Mouse (Mus musculus) liver, embryonic 12.5 days (tissue): Measurements from ENCODE around the gene Dusp10. TPM values are rescaled to one million over a fixed set of nuclear protein-coding genes. Genes with fewer than 3 reads are reported as not detected.

Source experiments
- ATAC-seq: fragments of 200-750 bp; cut with Nextera tagmentation; 2 replicates; pipeline ENCODE4 v1.8.0; 2017; ENCODE audit warnings: moderate number of reproducible peaks, mild to moderate bottlenecking, moderate library complexity
- H3K27ac ChIP-seq: fragments of 300-500 bp; sonication (generic); 2 replicates; pipeline ENCODE4 v1.5.1; 2016; ENCODE audit warnings: mild to moderate bottlenecking
- H3K27me3 ChIP-seq: fragments of 300-500 bp; sonication (generic); replicated peaks from 2 replicates; pipeline ENCODE4 v1.6.1; 2016; ENCODE audit warnings: mild to moderate bottlenecking, moderate library complexity
- H3K36me3 ChIP-seq: fragments of 300-500 bp; sonication (generic); 2 replicates; pipeline ENCODE4 v1.6.1; 2016; ENCODE audit warnings: mild to moderate bottlenecking, moderate library complexity
- H3K4me1 ChIP-seq: fragments of 300-500 bp; sonication (generic); 2 replicates; pipeline ENCODE4 v1.6.1; 2016
- H3K4me2 ChIP-seq: fragments of 300-500 bp; sonication (generic); 2 replicates; pipeline ENCODE4 v1.6.1; 2016; ENCODE audit warnings: mild to moderate bottlenecking, moderate library complexity
- H3K4me3 ChIP-seq: fragments of 300-500 bp; sonication (generic); 2 replicates; pipeline ENCODE4 v1.5.1; 2016; ENCODE audit warnings: mild to moderate bottlenecking, moderate library complexity
- H3K9ac ChIP-seq: fragments of 300-500 bp; sonication (generic); 2 replicates; pipeline ENCODE4 v1.6.1; 2016; ENCODE audit warnings: mild to moderate bottlenecking, moderate library complexity
- H3K9me3 ChIP-seq: fragments of 300-500 bp; sonication (generic); replicated peaks from 2 replicates; pipeline ENCODE4 v1.6.1; 2016; ENCODE audit warnings: mild to moderate bottlenecking, moderate library complexity
- WGBS: fragments of 180-500 bp; shearing (Covaris S2); methylation state at CpG from one replicate; pipeline ENCODE4 v1.1.7; 2016; ENCODE audit not compliant: insufficient replicate concordance; 5-methylcytosine and 5-hydroxymethylcytosine counted together
- polyA plus RNA-seq: library from polyadenylated mRNA; unstranded; fragments of >200 nt; fragmentation: Nextera tagmentation; extraction: Ambion mirVana; gene quantifications from 2 replicates; pipeline ENCODE4 v1.2.1, GENCODE M21; 2016

Dusp10 gene
- polyA plus RNA-seq, 1 experiment from 2014 or later: 4.1 TPM

- Histone ChIP-seq H3K27me3 (no peaks in the 10 kb centered on the region), H3K4me2 (no peak overlapping the region), H3K27ac (no peak overlapping the region), H3K9ac (no peak overlapping the region), H3K36me3 (no peaks in the 10 kb centered on the region), H3K4me1 (no peaks in the 10 kb centered on the region), H3K9me3 (no peaks in the 10 kb centered on the region), H3K4me3 (no peak overlapping the region)
- WGBS: 50% methylated on average over 1 of the region's 1 CpGs
- no peak for ATAC-seq
Observed at GRCm38 (mm10) chr1:184118586-184118985, 105.5 kb downstream of the Dusp10 start.

Other genes with a start within 250 kb of the Dusp10 start
- gene 1700056E22Rik, start 21.0 kb downstream of the Dusp10 start, polyA plus RNA-seq: 0.85 and 0.98 TPM in 2 replicates